Mouse (Mus musculus): Measurements from ENCODE around the gene Lmna. TPM values are rescaled to one million over a fixed set of nuclear protein-coding genes. Genes with fewer than 3 reads are reported as not detected.

Gene Lmna
- total RNA-seq, 2 experiments from 2014 or later, result 99.2 to 106 TPM

DNA sequence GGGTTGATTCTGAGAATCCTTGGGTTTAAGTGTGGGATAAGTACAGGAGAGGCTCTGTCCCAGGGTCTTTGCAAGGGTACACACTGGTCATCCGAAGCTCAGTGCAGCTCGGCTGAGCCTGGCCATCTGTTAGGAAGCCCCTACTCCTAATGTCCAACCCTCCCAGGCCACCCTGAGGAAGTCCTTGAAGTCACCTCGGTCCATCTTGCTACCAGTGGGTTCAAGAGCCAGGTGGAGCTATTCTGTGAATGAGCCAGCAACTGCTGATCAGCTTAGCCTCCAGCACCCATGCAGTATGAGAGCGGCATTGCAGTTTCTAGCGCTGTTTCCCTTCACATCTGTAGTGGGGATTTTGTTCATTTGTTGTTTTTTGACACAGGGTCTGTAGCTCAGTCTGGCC, 30.3 kb upstream of the Lmna start:
- DNase-seq, result no peak

DNA sequence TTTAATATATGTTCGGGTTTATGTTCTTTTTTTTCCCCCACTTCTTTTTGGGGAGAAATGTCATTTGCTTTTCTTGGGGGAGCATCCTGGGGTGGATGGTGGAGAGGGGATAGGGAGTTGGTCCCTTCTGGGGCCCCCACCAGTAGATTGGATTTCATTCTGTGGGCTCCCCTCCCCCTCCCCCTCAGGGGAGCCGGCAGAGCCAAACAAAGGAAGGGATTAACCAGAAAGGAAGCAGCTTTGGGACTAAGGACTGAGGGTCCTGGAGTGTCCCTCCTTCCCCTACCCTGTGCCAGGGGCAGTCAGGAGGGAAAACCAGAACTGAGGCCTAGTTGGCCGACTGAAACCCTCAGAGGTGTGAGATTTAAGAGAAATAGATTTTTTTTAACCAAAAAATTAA, 29.6 kb upstream of the Lmna start:
- no peak for DNase-seq

DNA sequence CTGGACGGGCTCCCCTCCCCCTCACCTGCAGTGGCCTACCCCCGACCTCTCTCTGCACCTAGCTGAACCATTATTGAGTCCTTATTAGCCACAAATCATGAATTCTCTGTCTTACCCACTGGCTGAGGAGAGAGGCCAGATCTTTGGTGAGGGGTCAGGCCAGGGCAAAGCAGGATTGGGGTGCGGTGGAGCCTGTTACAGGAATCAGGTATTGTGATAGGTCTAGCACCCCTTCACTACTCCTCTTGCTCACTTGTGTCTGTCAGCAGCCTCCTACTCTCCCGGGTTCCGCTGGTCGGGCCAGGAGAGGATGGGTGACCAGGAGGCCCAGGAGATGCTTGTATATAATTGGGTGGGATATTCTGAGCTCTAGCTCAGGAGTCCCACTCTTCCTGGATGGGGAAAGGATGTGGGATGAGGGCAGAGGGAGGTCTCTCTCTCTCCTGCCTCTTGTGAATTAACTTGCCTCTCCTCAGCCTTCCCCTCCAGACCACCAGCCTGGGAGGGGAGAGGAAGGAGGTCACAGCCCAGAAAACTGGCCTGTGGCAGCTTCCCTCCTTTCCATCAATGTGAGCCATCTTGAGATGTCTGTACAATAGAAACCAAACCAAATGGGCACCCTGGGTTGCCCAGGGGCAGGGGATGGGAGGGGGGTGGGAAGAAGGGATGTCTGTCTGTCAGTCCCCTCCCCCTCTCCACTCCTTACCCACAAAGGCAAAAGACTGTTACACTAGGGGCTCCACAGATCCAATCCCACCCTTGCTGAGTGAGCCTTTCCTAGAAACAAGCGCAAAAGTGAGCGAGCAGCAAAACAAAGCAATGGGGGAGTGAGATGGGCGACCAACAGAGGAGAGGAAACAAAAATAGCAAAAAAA, 28.8 kb upstream of the Lmna start:
- DNase-seq, result no peak

DNA sequence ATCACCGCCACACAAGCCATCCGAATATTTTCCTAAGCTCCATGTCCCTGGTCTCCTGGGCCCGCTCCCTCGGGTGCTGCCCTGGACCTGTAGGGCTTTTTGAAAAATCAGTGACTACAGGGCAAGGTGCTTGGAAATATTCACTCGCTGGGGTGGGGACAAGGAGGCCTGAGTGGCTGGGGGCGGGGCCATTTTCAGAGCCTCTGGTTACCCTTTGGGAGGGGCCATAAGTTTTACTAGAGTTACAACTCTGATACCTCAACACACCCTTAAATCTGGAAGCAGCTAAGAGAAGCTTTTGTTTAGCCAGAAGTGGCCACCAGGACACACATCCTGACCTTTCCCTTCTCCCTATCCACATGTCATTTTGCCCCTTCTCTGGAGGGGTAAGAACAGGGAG, 27.4 kb upstream of the Lmna start:
- no peak for DNase-seq

DNA sequence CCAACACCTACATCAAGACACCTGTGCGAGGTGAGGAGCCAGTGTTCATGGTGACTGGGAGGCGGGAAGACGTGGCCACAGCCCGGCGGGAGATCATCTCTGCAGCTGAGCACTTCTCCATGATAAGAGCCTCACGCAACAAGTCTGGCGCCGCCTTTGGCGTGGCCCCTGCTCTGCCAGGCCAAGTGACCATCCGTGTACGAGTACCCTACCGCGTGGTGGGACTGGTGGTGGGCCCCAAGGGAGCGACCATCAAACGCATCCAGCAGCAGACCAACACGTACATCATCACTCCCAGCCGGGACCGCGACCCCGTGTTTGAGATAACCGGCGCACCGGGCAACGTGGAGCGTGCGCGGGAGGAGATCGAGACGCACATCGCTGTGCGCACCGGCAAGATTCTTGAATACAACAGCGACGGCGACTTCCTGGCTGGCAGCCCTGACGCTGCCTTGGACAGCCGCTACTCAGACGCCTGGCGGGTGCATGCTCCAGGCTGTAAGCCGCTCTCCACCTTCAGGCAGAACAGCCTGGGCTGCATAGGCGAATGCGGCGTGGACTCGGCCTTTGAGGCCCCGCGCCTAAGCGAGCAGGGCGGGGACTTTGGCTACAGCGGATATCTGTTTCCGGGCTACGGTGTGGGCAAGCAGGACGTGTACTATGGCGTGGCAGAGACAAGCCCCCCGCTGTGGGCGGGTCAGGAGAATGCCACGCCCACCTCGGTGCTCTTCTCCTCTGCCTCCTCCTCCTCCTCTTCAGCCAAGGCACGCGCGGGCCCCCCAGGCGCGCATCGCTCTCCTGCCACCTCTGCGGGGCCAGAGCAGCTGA, 26.6 kb upstream of the Lmna start:
- peak; percentile 86 for DNase-seq

DNA sequence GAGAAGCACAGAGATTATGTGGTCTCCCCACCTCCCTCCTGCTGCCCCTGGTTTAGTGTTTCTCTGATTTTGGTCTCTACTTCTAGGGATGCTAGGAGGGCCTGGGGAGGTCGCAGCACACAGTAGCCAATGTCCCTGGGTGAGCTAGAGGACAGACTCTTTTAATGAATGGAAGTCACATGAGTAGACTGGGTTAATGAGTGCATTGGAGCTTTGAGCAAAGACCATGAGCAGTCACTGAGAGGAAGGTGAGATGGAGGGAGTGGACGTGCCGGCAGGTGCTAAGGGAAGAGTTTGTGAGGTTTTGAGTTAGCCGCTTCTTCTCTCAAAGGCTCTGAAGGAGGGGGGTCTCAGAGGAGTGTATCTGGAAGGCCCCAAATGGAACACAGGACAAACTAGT, 25.8 kb upstream of the Lmna start:
- no peak for DNase-seq

DNA sequence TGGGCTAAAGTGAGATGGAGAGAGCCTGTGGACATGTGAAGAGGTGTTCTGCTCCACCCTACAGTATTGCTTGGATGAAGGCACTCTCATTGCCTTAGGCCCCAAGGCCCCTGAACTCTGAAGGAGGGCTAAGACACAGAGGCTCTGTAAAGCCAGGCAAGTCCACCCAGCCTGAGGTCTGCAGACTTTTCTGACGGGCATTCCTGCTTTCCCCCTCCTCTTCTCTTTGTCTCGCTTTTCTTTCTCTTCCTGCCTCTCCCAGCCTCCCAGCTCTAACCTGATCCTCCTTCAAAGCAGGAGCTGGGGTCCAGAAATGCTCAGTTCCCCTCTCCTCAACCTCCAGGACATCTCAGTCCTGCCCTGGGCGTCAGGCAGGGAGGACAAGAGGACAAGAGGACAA, 25.2 kb upstream of the Lmna start:
- no peak for DNase-seq

DNA sequence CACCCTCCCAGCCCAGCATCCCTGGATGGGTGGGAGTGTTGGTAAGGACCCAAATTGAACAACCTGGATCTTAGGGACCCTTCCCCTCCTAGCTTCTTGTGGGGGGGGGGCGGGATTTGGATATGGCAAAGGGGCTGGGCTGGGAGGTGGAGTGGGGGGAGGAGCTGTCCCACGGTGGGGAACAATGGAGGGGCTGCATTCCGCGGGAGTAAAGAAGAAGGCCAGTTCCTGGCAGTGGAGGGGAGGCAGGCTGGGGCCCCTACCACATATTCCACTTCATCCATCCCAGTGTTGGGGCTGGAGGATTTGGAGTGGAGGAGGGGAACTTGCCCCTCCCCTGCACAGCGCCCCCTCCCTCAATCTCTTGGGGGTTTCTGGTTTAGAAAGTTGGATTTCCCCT, 23.9 kb upstream of the Lmna start:
- no peak for DNase-seq

DNA sequence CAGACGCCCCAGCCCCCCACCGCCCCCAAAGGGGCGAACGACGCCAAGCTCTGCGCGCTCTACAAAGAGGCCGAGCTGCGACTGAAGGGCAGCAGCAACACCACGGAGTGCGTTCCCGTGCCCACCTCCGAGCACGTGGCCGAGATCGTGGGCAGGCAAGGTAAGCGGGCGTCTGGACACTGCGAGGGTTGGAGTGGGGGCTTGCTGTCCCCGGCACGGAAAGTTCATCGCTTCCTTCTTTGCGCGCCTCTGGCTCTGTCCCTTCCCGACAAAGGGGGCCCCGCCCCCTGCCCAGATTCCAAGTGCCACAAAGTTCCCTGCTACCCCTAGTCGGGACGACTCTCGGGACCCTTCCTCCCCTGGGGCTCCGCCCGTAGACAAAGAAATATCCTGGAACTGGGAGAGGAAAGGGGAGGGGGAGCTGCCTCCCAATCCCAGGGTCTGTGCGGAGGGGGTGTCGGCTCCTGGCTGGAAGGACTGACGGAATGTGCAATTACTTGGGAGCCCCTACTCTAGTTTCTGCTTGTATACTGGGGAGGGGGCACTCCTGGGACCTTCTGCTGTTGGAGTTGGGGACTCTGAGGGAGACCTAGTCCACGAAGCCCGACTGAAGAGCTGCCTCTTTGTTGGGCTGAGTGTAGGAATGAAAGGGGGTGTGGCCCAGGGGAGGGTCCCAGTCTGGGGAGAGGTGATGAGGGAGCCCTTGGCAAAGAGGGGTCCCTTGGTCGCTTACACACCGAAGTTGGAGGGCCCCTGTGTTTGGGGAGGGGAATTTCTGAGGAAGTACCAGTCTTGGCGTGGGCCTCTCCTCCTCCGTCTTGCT, 23.1 kb upstream of the Lmna start:
- no peak for DNase-seq

DNA sequence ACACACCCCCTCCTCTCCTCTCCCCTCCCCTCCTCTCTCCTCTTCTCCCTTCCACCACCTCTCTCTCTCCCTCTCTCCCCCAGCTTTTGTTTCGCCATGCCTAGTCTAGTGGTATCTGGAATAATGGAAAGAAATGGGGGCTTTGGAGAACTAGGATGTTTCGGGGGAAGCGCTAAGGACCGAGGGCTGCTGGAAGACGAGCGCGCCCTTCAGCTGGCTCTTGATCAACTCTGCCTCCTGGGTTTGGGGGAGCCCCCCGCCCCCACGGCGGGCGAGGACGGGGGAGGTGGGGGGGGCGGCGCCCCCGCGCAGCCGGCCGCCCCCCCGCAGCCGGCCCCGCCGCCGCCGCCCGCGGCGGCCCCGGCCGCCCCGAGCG, 22.5 kb upstream of the Lmna start, which contains the start of gene Mex3a:
Gene Mex3a (plus strand): TSS at position 97 of the 376 bp plus-strand sequence.
- no peak for DNase-seq

DNA sequence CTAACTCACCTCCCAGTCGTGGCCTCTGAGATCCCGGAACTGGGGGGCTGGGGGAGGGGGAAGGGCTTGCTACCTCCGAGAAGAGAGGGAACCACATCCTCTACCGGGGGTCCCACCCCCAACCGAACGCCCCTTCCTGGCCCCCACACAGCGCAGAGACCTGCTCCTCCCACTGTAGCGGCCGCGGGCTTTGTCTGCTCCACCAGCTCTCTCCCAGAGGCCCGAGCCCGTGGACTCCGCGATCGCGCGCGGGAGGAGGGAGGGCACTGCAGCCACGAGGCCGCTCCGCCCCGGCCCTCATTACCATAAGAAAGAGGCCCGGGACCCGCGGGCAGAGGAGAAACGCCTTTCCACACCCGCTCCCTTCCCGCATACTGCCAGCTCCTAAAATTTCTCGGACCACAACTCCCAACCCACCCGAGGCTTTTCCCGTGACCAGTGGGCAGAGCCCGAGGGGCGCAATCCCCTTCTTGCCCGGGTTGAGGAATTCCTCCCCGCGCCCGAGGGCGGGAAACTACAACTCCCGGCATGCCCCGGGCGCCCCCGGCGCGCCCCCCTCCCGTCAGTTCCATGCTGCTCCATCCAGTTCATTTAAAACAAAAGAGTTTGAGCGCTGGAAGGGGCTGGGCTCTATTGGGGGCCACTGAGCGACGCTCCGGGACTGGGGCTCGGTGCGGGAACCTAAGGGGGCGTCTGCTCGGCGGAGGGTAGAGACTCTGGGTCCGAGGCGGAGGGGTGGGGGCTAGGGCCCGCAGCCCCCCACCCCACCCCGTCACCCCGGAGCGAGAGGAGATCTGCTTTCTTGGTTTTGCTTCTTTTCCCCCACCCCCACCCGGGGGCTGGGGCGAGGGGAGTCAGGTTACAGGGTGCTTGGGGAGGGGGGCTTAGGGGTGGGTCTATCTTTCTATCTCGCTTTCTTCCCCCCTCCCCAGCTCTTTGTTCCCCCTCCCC, 21.9 kb upstream of the Lmna start:
- peak; percentile 87 for DNase-seq

DNA sequence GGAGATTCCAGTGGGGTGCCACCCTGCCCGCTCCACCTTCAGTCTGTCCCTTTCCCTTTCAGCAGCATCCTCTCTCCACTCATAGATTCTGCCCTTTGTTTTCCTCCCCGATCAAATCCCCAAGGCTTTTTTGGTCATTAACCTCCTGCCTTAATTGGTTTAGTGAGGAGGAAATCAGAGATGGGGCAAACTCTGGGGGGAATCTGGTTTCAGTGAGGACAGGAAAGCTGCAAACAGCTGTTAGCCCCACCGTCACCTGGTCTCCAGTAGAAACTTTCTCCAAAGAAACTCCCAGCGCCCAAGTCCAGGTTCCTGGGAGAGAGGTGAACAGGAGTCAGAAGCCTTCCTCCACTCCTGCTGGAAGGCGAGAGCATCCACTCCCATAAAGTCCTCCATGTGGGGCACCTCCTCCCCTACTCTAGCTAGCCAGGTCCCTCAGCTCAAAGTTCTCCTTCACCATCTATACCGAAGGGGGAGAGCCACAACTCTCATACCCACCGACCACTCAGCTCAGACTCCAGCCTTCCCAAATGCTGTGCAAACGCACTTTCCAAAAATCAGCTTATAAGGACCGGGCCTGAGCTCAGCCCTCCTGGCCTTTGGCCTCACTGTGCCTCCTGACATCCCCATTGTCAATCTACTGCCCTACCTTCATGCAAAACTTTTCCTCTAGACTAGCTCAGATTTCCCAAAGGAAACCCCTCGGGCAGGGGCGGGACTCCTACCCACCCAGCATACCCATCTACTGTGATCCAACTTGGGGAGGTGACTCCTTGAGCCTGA, 20.5 kb upstream of the Lmna start:
- no peak for DNase-seq

DNA sequence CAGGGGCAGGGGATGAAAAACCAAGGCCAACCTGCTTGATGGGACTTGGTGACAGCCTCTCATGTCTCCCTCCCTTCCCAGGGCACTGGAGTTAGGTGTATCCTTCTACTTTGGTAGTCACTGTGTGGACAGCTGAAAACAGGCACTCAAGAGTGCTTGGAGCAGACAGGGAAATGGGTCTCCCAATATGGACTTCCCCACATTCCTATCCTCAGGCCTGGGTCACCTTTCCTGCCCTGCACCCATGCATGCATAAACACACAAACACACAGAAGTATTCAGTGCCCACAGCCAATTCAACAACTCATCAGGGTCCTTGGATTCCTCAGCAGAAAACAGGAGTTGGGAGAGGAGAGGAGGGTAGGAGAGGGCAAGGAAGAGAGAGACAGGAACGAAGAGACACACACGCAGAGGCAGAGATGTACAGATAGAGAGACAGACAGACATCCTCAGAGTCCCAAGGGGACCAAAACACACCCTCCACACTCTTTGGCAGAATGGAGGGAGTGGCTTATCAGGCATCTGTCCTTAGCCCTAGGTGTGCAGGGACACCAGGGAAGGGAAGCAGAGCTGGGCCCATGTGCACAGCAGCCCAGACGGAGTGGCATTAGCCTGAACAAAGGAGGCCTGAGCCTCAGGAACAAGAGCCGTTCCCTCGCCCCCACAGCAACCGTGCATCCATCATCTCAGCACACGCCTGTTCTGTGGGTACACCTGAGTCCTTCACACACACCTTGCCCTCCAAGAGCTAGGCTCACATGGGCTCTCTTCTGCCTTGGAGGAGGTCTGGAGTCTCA, 19.6 kb upstream of the Lmna start:
- no peak for DNase-seq

DNA sequence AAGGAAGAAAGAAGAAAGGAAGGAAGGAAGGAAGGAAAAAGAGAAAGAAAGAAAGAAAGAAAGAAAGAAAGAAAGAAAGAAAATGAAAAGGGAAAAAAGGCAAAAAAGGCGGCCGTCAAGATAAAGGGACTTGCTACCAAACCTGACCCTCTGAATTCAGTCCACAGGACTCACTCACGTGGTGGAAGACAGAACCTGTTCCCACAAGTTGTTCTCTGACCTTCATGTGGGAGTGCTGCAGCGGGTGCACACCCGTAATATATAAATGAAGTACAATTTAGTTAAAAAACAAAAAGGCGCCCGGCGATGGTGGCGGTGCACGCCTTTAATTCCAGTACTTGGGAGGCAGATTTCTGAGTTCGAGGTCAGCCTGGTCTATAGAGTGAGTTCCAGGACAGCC, 18.9 kb upstream of the Lmna start:
- DNase-seq, result no peak

DNA sequence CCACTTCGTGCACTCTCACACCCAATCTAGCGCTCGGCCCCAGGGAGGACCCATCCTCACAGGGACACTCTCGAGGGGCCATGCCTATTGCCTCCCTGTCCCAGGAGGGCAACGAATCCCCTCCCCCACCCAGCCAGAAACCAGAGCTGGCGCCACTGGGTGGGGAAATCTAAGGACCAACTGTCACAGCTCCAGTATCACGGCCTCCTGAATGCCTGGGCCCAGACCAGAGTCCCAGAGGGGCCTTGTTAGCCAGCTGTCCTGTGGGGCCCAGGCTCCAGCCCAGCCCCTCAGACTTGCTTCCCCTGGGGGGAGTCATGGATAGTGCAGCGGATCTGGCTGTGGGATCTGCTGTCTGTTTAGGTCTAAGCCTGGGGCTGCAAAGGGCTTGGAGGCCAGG, 17.8 kb upstream of the Lmna start:
- no peak for DNase-seq

DNA sequence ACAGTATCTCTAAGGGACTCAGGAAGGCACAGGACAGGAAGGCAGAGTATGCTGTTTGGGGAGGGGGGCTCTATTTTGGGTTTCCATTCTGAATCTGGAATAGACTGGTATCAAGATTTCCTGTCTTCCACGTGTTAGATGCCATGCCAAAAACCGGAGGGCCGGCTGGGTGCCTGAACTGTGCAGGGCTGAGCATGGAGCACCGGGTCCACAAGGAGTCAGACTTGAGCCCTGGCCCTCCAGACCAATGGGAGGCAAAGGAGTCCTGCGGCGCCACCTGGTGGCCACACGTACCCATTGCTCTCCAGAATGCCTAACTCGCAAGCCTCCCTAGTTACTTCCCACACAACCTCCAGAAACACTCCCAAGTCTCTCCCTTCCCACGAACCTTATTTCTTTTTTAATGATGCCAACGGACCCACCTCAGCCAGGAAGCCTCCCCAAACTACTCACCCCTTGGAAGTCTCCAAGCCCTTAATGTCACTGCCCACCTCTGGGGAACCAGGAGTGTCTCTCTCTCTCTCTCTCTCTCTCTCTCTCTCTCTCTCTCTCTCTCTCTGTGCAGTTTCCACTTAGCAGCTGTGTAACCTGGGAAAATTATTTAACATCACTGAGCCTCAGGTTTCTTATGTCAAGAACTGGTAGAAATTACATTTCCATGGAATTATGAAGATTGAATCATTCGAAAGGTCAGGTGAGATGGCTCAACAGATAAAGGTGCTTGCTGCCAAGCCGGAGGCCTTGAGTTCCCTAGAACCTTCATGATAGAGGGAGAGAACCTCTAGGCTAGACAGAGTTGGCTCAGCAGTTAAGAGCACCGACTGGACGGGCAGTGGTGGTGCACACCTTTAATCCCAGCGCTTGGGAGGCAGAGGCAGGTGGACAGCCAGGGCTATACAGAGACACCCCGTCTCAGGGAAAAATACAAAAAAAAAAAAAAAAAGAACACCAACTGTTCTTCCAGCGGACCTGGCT, 16.7 kb upstream of the Lmna start:
- DNase-seq, result peak; percentile 81

DNA sequence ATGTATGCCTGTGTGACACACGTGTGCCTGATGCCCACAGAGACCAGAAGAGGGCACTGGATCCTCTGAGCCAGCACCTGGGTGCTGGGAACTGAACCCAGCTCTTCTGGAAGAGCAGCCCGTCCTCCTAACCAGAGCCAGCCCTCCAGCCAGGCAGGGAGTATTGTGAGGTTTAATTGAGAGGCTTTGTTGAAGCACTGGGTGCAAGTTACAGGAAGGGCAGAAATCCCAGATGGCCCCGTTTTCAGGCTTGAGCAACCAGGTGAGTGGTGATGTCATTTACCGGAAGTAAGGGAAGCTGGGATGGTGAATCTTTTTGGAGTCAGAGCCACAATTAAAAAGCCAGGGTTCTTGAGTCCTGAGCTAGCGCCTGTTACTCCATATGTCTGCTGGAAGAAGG, 15.3 kb upstream of the Lmna start:
- DNase-seq, result no peak

DNA sequence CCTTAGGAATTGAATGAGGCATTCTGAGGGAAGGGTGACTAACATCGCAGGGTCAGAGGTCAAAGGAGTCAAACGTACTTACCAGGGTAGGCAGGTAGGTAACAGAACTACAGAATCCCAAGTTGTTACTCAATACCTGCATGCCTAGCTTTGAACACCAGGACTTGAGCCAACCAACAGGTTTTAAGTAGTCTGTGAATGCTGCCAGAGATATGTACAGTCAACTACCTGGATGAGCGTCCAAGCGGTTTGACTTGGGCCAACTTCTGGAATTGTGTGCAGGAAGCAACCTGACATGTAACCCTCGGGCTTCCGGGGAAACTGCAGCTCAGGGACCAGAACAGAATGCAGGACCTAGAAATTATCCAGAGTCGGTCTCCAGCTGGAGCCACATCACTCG, 13.3 kb upstream of the Lmna start:
- DNase-seq, result no peak
